Mouse (Mus musculus) testis, adult 2 months (tissue): ENCODE measurements around the gene Kel.

Source experiments
- CTCF ChIP-seq: fragments of 200-500 bp; IDR thresholded peaks from 2 replicates; pipeline ENCODE4 v1.5.1; 2012; ENCODE audit warnings: low read depth, mild to moderate bottlenecking, inconsistent platforms, low read length, moderate library complexity; ENCODE audit not compliant: control insufficient read depth, insufficient read depth, insufficient replicate concordance
- POLR2A ChIP-seq: fragments of 200-500 bp; IDR thresholded peaks from 2 replicates; pipeline ENCODE4 v1.6.1; 2012; ENCODE audit warnings: low read depth, mild to moderate bottlenecking, inconsistent platforms, low read length, moderate library complexity; ENCODE audit not compliant: control insufficient read depth

- TF ChIP-seq CTCF (no peak), POLR2A (no peak)
Observed at GRCm38 (mm10) chr6:41680669-41681068, 23.5 kb downstream of the Kel start, which contains the start of gene Trpv5.
